Mouse (Mus musculus): ENCODE measurements around the gene Chsy1.

- TF ChIP-seq POLR2A (IDR thresholded peaks at IDR 0.05; ENCODE audit: extremely low read depth, insufficient read depth, low read length) (no peak), CTCF (IDR thresholded peaks at IDR 0.05; ENCODE audit: low read depth, low read length) (no peak)
Observed at GRCm38 (mm10) chr7:66124551-66124968, 15.2 kb downstream of the Chsy1 start.

Measured in liver, adult 2 months (tissue).